Mouse (Mus musculus): ENCODE measurements around the gene Tra2a. TPM values are rescaled to one million over a fixed set of nuclear protein-coding genes. Genes with fewer than 3 reads are reported as not detected.

Gene Tra2a
- 236 TPM for polyA plus RNA-seq (2014; fragmentation: Illumina TruSeq; extraction: RNeasy Lipid Tissue Mini Kit (QIAGEN cat#74804))

DNA sequence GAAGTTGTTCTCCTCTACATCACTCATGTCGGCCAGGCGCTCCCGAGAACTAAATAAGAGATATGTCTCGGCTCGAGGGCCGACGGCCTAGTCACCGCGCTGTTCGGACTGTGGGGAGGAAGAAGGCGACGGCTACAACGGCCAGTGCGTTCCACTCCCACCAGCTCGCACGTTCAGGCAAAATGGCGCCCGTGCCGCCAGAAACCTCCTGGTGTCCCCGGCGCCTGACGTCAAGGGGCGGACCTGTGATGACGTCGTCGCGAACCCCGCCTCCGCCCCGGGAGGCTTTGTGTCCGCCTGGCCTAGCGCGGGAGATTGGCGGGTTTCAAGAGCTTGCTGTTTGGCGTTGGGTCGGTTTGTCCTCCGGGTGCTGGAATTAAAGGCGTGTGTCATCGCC lies at the start of gene Tra2a:
Gene Tra2a (minus strand): TSS at position 187 of the 397 bp plus-strand sequence.

DNA sequence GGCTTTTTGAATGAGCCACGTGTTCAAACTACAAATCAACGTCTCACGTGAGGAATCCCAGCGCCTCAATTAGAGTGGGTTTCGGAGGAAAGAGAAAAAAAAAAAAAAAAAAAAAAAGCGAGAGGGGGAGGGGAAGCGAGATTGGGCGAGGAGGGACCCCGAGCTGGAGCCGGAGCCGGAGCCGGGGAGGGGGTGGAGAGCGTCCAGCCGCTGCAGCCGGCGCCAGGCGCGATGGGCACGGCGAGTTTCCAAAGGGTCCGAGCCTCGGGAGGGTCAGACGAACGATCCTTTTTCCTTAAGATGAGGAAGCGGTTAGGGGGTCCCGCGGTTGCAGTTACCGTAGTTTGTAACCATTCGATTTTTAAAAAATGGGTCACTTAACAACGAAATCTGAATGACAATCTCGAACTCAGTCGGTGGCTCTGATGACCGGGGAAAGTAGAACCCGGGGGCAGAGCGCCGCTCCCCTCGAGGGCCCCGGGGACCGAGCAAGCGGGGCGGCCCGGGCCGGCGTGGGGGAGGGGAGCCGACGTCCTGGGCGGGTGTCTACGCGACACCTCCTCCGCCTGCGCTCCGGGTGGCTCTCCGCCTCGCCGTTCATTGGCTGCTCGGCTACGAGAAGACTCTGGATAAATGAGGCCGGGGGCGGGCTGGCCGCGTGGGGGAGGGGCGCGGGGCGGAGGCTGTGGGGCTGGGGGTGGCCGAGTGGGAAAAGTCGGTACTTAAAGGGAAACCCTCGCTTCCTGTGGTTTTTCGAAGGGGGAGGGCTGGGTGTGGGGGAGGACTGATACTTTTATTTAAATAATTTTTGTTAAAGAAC lies 48.7 kb downstream of the Tra2a start, which contains the start of gene Igf2bp3:
Gene Igf2bp3 (minus strand): TSS at position 30 of the 820 bp plus-strand sequence.

Other genes with a start within 250 kb of the Tra2a start
- 23.3 TPM for gene Gpnmb, start 227.5 kb downstream of the Tra2a start, polyA plus RNA-seq (2014; fragmentation: Illumina TruSeq; extraction: RNeasy Lipid Tissue Mini Kit (QIAGEN cat#74804))
- gene Malsu1, start 190.2 kb downstream of the Tra2a start, polyA plus RNA-seq (2014; fragmentation: Illumina TruSeq; extraction: RNeasy Lipid Tissue Mini Kit (QIAGEN cat#74804)) = 21.9 TPM
- 2.3 TPM for gene Igf2bp3, start 49.1 kb downstream of the Tra2a start, polyA plus RNA-seq (2014; fragmentation: Illumina TruSeq; extraction: RNeasy Lipid Tissue Mini Kit (QIAGEN cat#74804))
- 20.6 TPM for gene Ccdc126, start 55.2 kb upstream of the Tra2a start, polyA plus RNA-seq (2014; fragmentation: Illumina TruSeq; extraction: RNeasy Lipid Tissue Mini Kit (QIAGEN cat#74804))
- 7.6 TPM for gene Fam221a, start 103.7 kb upstream of the Tra2a start, polyA plus RNA-seq (2014; fragmentation: Illumina TruSeq; extraction: RNeasy Lipid Tissue Mini Kit (QIAGEN cat#74804))
- 5.3 TPM for gene Stk31, start 131.6 kb upstream of the Tra2a start, polyA plus RNA-seq (2014; fragmentation: Illumina TruSeq; extraction: RNeasy Lipid Tissue Mini Kit (QIAGEN cat#74804))